Mouse (Mus musculus): ENCODE measurements around the gene Bora. TPM values are rescaled to one million over a fixed set of nuclear protein-coding genes. Genes with fewer than 3 reads are reported as not detected.

Bora gene
- 10 to 100 TPM; 19.3 to 21.0 TPM for total RNA-seq (2023)

DNA sequence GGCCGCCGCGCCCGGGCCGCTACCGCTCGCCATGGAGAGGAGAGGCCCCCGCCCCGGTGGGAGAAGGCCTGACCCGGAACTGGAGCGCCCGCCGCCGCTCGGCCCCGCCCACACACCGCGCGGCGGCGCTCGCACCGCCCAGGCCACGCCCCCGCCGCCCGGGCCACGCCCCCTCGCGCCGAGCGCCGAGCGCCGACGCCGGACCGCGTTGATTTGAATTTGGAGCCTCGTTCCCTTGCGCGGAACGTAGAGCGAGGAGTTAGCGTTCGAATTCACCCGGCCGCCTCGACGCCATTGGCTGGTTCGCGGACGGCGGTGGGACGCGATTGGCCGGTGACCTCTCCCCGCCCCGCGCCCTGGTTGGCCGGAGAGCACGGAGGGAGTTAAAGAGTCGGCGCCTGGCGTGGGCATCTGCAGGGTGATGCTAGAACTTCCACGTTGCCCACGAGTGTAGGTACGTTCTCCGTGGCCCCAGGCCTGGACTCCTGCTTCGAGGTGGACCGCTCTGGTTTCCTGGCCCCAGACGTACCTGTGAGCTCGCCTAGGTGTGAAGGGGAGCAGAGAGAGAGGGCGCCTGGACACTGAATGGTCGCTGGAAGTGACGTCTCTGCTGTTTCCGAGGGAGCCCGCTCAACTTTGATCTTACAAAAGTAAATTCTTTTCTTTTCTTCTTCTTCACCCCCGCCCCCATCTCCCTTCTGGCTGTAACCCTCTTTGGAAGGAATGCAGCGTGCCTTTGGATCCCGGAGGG is at the start of gene Bora, which contains the start of gene Mzt1:
TSS of gene Bora (plus strand) at position 192 of the 751 bp plus-strand sequence.
TSS of gene Mzt1 (minus strand) at position 104 of the 751 bp plus-strand sequence.

DNA sequence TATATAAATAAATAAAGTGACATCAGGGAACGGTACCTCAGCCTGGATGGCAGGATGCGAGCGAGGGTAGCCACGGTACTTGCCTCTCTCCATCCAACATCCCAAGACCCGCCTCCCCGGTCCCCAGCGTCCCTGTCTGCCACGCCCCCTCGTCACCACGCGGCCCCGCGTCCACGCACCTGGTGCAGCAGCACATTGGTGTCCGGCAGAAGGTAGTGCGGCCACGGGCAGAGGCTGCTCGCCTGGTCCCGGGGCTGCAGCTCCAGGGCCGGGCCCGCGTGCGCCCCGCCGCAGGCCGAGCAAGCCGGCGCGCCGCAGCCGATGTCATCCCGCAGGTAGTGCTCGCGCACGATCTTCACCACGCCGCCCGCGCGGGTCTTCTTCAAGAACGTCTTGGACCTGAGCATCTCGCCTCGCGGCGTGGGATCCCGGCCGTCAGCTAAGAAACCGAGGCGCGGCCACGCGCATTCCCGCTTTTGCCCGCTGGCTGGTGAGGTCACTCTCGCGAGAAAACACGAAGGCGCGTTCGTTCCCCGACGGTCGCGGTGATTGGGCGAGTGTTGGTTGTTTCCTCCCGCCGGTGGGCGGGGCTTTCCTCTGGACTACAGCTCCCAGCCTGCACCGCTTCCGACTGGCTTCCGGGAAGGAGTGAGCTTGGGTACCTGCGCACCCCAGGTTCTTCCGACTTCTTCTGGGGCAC is 53.4 kb downstream of the Bora start, which contains the start of the genes Pibf1 and Dis3:
TSS of gene Pibf1 (plus strand) at position 158 of the 700 bp plus-strand sequence.
TSS of gene Dis3 (minus strand) at position 504 of the 700 bp plus-strand sequence.

Other genes starting within 250 kb of the Bora start
- gene Rpl36a-ps1, start 51.9 kb upstream of the Bora start, total RNA-seq (2023), result 1 to 10 TPM in 1 of 2 experiments, not detected in 1; 1.2 TPM
- gene Mzt1, start 88 bp upstream of the Bora start, total RNA-seq (2023), result 10 to 100 TPM; 13.6 to 19.2 TPM
- 10 to 100 TPM; 12.2 to 12.3 TPM for gene Pibf1, start 53.2 kb downstream of the Bora start, total RNA-seq (2023)
- gene Dis3, start 53.5 kb downstream of the Bora start, total RNA-seq (2023), result 10 to 100 TPM in 1 of 2 experiments, 1 to 10 TPM in 1; 9.2 to 11.6 TPM